Mouse (Mus musculus): ENCODE results near the gene Xrcc4. TPM values are rescaled to one million over a fixed set of nuclear protein-coding genes. Genes with fewer than 3 reads are reported as not detected.

The Xrcc4 gene
- polyA plus RNA-seq, 1 experiment from 2014 or later, result 17.4 TPM

DNA sequence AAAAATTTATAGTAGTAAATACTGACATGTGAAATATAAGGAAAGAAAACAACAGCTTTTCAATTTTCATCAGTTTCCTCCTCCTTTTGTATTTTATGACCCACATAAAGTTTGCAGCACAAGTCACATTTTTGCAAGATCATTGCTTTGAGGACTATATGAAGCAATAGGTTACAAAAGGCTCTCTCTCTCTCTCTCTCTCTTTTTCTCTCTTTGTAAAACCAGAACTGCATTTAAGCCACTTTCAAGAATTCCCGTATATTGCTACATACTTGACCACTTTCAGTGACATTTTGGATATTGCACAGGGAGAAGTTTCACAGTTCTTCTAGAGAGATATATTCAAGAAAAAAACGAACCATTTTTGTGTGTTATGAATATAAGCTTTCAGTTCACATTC lies 261.6 kb downstream of the Xrcc4 start:
- no peaks in the 10 kb centered on the region for H3K4me1 ChIP-seq (ENCODE audit: control insufficient read depth, insufficient read depth, low read length)
- no peaks in the 10 kb centered on the region for H3K9me3 ChIP-seq (replicated peaks; ENCODE audit: control insufficient read depth, low read length)
- WGBS, result 77% methylated on average over 2 of the region's 2 CpGs
- no peak for ATAC-seq (replicated peaks; ENCODE audit: extremely low read depth, insufficient read depth, low FRiP score)
- no peak overlapping the region for H3K4me3 ChIP-seq (ENCODE audit: low read length)
- H3K27ac ChIP-seq (ENCODE audit: low read length), result no peak overlapping the region
- H3K9ac ChIP-seq (ENCODE audit: low read length), result no peak overlapping the region
- H3K27me3 ChIP-seq (ENCODE audit: control insufficient read depth, insufficient read depth, low read length), result no peaks in the 10 kb centered on the region
- H3K4me2 ChIP-seq (ENCODE audit: low read depth, low read length), result no peak overlapping the region
- H3K36me3 ChIP-seq (ENCODE audit: control insufficient read depth, insufficient read depth), result no peaks in the 10 kb centered on the region

DNA sequence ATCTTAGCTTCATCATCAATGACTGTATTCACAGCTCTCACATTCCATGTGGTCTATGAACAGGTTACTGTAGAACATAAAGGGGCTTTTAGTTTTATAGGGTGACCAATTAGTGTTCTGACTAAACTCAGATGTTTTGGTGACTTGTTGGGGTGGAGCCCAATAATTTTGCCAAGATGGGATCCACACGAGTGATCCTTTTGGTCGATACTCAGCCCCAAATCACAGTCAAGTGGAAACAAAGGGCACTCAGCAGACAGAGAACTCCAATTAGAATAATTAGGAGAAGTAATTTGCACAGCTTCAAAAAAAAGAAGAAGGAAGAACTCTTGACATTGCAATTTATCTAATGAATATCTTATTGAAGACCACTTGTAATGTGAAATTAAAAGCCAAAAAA lies 274.9 kb downstream of the Xrcc4 start:
- WGBS, result 80% methylated on average over 2 of the region's 2 CpGs

DNA sequence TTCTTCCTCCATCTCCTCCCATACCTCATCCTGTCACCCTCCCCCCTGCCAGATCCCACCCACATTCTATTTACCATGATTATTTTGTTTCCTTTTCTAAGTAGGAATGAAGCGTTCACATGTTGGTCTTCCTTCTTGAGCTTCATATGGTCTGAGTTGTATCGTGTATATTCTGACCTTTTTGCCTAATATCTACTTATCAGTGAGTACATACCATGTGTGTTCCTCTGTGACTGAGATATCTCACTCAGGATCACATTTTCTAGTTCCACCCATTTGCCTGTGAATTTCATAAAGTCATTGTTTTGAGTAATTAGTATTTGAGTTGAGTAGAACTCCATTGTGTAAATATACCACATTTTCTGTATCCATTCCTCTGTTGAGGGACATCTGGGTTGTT lies 277.2 kb downstream of the Xrcc4 start:
- Histone ChIP-seq H3K9ac (ENCODE audit: low read length) (no peak overlapping the region), H3K36me3 (ENCODE audit: control insufficient read depth, insufficient read depth) (no peaks in the 10 kb centered on the region), H3K27me3 (ENCODE audit: control insufficient read depth, insufficient read depth, low read length) (no peaks in the 10 kb centered on the region), H3K4me1 (ENCODE audit: control insufficient read depth, insufficient read depth, low read length) (no peaks in the 10 kb centered on the region), H3K4me2 (ENCODE audit: low read depth, low read length) (no peak overlapping the region), H3K27ac (ENCODE audit: low read length) (no peak overlapping the region), H3K4me3 (ENCODE audit: low read length) (no peak overlapping the region), H3K9me3 (replicated peaks; ENCODE audit: control insufficient read depth, low read length) (no peaks in the 10 kb centered on the region)
- 84% methylated on average over 2 of the region's 2 CpGs for whole genome bisulfite sequencing
- no peak for ATAC-seq (replicated peaks; ENCODE audit: extremely low read depth, insufficient read depth, low FRiP score)

More for the DNA sequence above, 274.9 kb downstream of the Xrcc4 start:
- Histone ChIP-seq H3K9me3 (replicated peaks; ENCODE audit: control insufficient read depth, low read length) (no peaks in the 10 kb centered on the region), H3K27ac (ENCODE audit: low read length) (no peak overlapping the region), H3K9ac (ENCODE audit: low read length) (no peak overlapping the region), H3K4me3 (ENCODE audit: low read length) (no peak overlapping the region), H3K27me3 (ENCODE audit: control insufficient read depth, insufficient read depth, low read length) (no peaks in the 10 kb centered on the region), H3K4me1 (ENCODE audit: control insufficient read depth, insufficient read depth, low read length) (no peaks in the 10 kb centered on the region), H3K4me2 (ENCODE audit: low read depth, low read length) (no peak overlapping the region), H3K36me3 (ENCODE audit: control insufficient read depth, insufficient read depth) (no peaks in the 10 kb centered on the region)
- ATAC-seq (replicated peaks; ENCODE audit: extremely low read depth, insufficient read depth, low FRiP score), result no peak

DNA sequence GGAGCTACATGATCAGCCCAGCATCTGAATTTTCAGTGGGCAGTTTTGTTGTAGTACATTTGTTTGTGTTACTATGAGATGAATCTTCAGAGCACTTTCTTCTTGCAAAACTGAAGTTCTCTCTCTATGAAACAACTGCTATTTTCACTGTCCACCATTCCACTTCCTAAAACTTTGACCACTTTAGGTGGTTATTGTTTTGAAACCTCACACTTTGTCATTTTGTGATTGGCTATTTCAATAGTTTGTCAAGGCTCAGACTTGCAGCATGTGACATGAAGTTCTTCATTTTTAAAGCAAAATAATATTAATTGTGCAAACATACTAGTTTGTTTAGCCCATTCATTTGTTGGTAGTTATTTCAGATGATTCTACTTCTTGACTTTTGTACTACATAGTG lies 280.4 kb downstream of the Xrcc4 start:
- Histone ChIP-seq H3K9ac (ENCODE audit: low read length) (no peak overlapping the region), H3K36me3 (ENCODE audit: control insufficient read depth, insufficient read depth) (no peaks in the 10 kb centered on the region), H3K9me3 (replicated peaks; ENCODE audit: control insufficient read depth, low read length) (no peaks in the 10 kb centered on the region), H3K4me1 (ENCODE audit: control insufficient read depth, insufficient read depth, low read length) (no peaks in the 10 kb centered on the region), H3K4me2 (ENCODE audit: low read depth, low read length) (no peak overlapping the region), H3K4me3 (ENCODE audit: low read length) (no peak overlapping the region), H3K27me3 (ENCODE audit: control insufficient read depth, insufficient read depth, low read length) (no peaks in the 10 kb centered on the region), H3K27ac (ENCODE audit: low read length) (no peak overlapping the region)
- ATAC-seq (replicated peaks; ENCODE audit: extremely low read depth, insufficient read depth, low FRiP score), result no peak

DNA sequence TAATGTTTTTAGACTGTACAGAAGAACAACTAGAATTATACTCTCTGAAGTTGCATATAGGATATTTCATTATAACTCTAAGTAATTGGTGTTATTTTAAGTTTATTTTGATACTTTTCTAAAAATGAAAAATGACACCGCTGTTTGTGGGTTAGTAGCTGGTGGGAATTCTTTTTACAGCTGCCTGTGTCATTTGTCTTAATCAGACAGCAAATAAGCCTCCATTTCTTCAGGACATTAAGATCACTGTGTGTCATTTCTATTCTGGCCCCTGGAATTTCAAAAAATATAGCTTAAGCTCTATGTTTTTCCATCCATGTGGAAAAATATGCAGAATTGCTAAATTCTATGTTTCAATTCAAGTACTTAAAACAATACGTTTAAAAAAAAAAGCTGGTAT lies 287.5 kb downstream of the Xrcc4 start:
- WGBS, result 82% methylated on average over 2 of the region's 2 CpGs
- no peak overlapping the region for H3K27ac ChIP-seq (ENCODE audit: low read length)

DNA sequence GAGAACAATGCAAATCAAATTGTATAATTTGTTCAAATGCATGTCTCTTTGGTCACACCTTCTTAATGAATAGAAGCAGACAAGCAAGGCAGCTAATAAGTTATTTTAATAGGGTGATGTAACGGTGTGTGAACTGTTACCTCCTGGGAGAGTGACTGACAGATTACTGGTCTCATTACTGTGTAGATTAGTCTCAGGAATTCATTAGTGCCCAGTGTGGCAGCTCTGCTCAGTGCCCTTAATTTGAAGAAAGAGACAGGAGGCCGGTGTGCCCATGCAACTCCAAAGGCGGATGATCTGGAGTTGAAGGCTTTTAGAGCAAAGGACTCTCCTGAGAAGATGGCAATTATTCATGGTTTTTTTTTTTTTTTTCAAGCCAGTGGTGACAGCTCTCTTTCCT lies 291.7 kb downstream of the Xrcc4 start:
- H3K27me3 ChIP-seq (ENCODE audit: control insufficient read depth, insufficient read depth, low read length), result no peaks in the 10 kb centered on the region
- 54% methylated on average over 3 of the region's 3 CpGs for WGBS
- H3K27ac ChIP-seq (ENCODE audit: low read length), result no peak overlapping the region
- no peak overlapping the region for H3K4me2 ChIP-seq (ENCODE audit: low read depth, low read length)
- H3K4me3 ChIP-seq (ENCODE audit: low read length), result no peak overlapping the region
- H3K4me1 ChIP-seq (ENCODE audit: control insufficient read depth, insufficient read depth, low read length), result peaks cover 2% of the 10 kb centered on the region; the same call in 1 of the 2 replicates
- no peak overlapping the region for H3K9ac ChIP-seq (ENCODE audit: low read length)
- no peak for ATAC-seq (replicated peaks; ENCODE audit: extremely low read depth, insufficient read depth, low FRiP score)
- no peaks in the 10 kb centered on the region for H3K9me3 ChIP-seq (replicated peaks; ENCODE audit: control insufficient read depth, low read length)
- H3K36me3 ChIP-seq (ENCODE audit: control insufficient read depth, insufficient read depth), result no peaks in the 10 kb centered on the region

More for the DNA sequence above, 287.5 kb downstream of the Xrcc4 start:
- H3K4me2 ChIP-seq (ENCODE audit: low read depth, low read length), result no peak overlapping the region
- H3K27me3 ChIP-seq (ENCODE audit: control insufficient read depth, insufficient read depth, low read length), result no peaks in the 10 kb centered on the region
- no peak for ATAC-seq (replicated peaks; ENCODE audit: extremely low read depth, insufficient read depth, low FRiP score)
- no peaks in the 10 kb centered on the region for H3K36me3 ChIP-seq (ENCODE audit: control insufficient read depth, insufficient read depth)
- H3K9ac ChIP-seq (ENCODE audit: low read length), result no peak overlapping the region
- H3K4me3 ChIP-seq (ENCODE audit: low read length), result no peak overlapping the region
- H3K9me3 ChIP-seq (replicated peaks; ENCODE audit: control insufficient read depth, low read length), result no peaks in the 10 kb centered on the region
- peaks cover 2% of the 10 kb centered on the region; the same call in 1 of the 2 replicates for H3K4me1 ChIP-seq (ENCODE audit: control insufficient read depth, insufficient read depth, low read length)

DNA sequence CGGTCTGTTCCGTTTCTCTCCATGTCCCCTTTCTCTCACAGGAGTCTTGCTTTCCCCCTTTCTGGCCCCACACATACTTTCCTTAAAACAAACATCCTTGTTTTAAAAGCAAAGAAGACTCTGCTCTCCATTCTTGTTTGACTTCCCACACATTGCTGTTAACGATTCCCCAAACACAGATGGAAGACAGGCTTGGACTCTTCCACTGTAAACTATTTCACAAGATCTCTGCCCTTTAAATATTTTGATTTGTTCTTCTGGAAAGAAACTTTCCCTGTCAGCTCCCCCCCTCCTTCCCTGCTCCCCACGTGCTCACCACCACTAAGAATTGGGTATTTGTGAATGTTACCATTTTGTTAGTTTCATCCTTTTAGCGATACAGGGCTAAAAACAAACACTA lies 297.9 kb downstream of the Xrcc4 start:
- Histone ChIP-seq H3K36me3 (ENCODE audit: control insufficient read depth, insufficient read depth) (no peaks in the 10 kb centered on the region), H3K9ac (ENCODE audit: low read length) (no peak overlapping the region), H3K4me1 (ENCODE audit: control insufficient read depth, insufficient read depth, low read length) (no peaks in the 10 kb centered on the region), H3K4me3 (ENCODE audit: low read length) (no peak overlapping the region), H3K9me3 (replicated peaks; ENCODE audit: control insufficient read depth, low read length) (no peaks in the 10 kb centered on the region), H3K27ac (ENCODE audit: low read length) (no peak overlapping the region), H3K27me3 (ENCODE audit: control insufficient read depth, insufficient read depth, low read length) (no peaks in the 10 kb centered on the region), H3K4me2 (ENCODE audit: low read depth, low read length) (no peak overlapping the region)
- ATAC-seq (replicated peaks; ENCODE audit: extremely low read depth, insufficient read depth, low FRiP score), result no peak
- WGBS, result 51% methylated on average over 5 of the region's 5 CpGs

DNA sequence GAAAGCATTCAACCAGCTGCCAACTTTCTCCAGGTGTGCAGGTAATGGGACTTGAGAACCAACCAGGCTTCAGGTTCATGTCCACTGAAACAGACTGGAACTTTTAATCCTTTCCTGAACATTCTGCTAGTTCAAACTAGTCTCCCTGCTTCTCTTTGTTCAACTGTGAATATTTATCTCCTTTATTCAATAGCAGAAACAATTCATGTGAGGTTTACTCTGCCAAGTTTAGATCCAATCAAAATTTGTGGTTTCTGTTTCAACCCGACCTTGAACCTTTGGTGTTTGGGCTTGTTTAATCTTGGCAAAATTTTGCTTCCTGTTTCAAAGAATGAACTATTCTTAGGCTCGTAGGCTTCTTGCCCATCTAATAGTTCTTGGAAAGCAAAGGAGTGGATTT lies 306.5 kb downstream of the Xrcc4 start:
- no peak overlapping the region for H3K4me2 ChIP-seq (ENCODE audit: low read depth, low read length)
- H3K9ac ChIP-seq (ENCODE audit: low read length), result no peak overlapping the region
- H3K4me1 ChIP-seq (ENCODE audit: control insufficient read depth, insufficient read depth, low read length), result no peaks in the 10 kb centered on the region
- H3K4me3 ChIP-seq (ENCODE audit: low read length), result no peak overlapping the region
- ATAC-seq (replicated peaks; ENCODE audit: extremely low read depth, insufficient read depth, low FRiP score), result no peak
- H3K27me3 ChIP-seq (ENCODE audit: control insufficient read depth, insufficient read depth, low read length), result no peaks in the 10 kb centered on the region
- no peak overlapping the region for H3K27ac ChIP-seq (ENCODE audit: low read length)
- 55% methylated on average over 2 of the region's 2 CpGs for WGBS
- H3K36me3 ChIP-seq (ENCODE audit: control insufficient read depth, insufficient read depth), result no peaks in the 10 kb centered on the region
- H3K9me3 ChIP-seq (replicated peaks; ENCODE audit: control insufficient read depth, low read length), result no peaks in the 10 kb centered on the region

DNA sequence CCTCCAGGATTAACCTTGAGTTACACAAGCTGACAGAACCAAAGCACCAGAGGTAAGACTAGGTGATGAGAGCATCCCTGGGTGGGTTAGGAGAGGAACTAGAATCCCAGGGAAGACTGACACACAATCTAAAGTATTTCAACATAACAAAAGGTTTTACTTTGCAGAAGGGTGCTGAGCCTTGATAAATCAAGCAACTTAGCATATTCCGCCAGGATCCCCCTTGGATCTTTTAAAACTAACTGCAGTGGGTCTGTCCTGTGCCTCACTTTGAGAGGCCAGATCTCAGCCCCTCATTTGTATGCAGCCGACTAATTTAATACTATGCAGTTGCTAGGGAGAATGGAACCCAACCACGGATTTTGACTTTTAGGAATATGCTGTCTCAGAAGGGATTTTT lies 309.1 kb downstream of the Xrcc4 start:
- H3K4me3 ChIP-seq (ENCODE audit: low read length), result no peak overlapping the region
- peaks cover 3% of the 10 kb centered on the region; the same call in 1 of the 2 replicates for H3K4me1 ChIP-seq (ENCODE audit: control insufficient read depth, insufficient read depth, low read length)
- no peak overlapping the region for H3K4me2 ChIP-seq (ENCODE audit: low read depth, low read length)
- H3K36me3 ChIP-seq (ENCODE audit: control insufficient read depth, insufficient read depth), result no peaks in the 10 kb centered on the region
- no peaks in the 10 kb centered on the region for H3K9me3 ChIP-seq (replicated peaks; ENCODE audit: control insufficient read depth, low read length)
- no peak overlapping the region for H3K9ac ChIP-seq (ENCODE audit: low read length)
- H3K27me3 ChIP-seq (ENCODE audit: control insufficient read depth, insufficient read depth, low read length), result no peaks in the 10 kb centered on the region
- H3K27ac ChIP-seq (ENCODE audit: low read length), result no peak overlapping the region
- ATAC-seq (replicated peaks; ENCODE audit: extremely low read depth, insufficient read depth, low FRiP score), result no peak
- WGBS, result 69% methylated on average over 3 of the region's 3 CpGs

Data from heart, embryonic 16.5 days (tissue).